Mouse (Mus musculus) forebrain, embryonic 11.5 days (tissue): ENCODE data around the gene Plekha8. TPM values are rescaled to one million over a fixed set of nuclear protein-coding genes. Genes with fewer than 3 reads are reported as not detected.

Experiments
- ATAC-seq: fragments of 200-750 bp; cut with Nextera tagmentation; replicated peaks from 2 replicates; pipeline ENCODE4 v1.8.0; 2017; ENCODE audit warnings: moderate TSS enrichment; ENCODE audit not compliant: low FRiP score
- DNase-seq: peaks from one replicate; pipeline ENCODE4 v3.0.0-alpha.2; 2017; ENCODE audit warnings: low spot score
- H3K27ac ChIP-seq: fragments of 300-500 bp; sonication (generic); 2 replicates; pipeline ENCODE4 v1.5.1; 2014; ENCODE audit warnings: low read depth, low read length
- H3K27me3 ChIP-seq: fragments of 300-500 bp; sonication (generic); 2 replicates; pipeline ENCODE4 v1.6.1; 2014; ENCODE audit warnings: mild to moderate bottlenecking, low read length, mixed read lengths; ENCODE audit not compliant: control insufficient read depth, insufficient read depth
- H3K36me3 ChIP-seq: fragments of 300-500 bp; sonication (generic); 2 replicates; pipeline ENCODE4 v1.6.1; 2014; ENCODE audit warnings: mild to moderate bottlenecking, low read length, moderate library complexity, mixed read lengths; ENCODE audit not compliant: control insufficient read depth, insufficient read depth
- H3K4me1 ChIP-seq: fragments of 300-500 bp; sonication (generic); replicated peaks from 2 replicates; pipeline ENCODE4 v1.6.1; 2014; ENCODE audit warnings: low read length, mixed read lengths; ENCODE audit not compliant: control insufficient read depth, insufficient read depth
- H3K4me2 ChIP-seq: fragments of 300-500 bp; sonication (generic); 2 replicates; pipeline ENCODE4 v1.6.1; 2014; ENCODE audit warnings: low read depth, mild to moderate bottlenecking, low read length, moderate library complexity, mixed read lengths; ENCODE audit not compliant: severe bottlenecking
- H3K4me3 ChIP-seq: fragments of 300-500 bp; sonication (generic); 2 replicates; pipeline ENCODE4 v1.5.1; 2014; ENCODE audit warnings: low read depth, low read length
- H3K9ac ChIP-seq: fragments of 300-500 bp; sonication (generic); 2 replicates; pipeline ENCODE4 v1.6.1; 2014; ENCODE audit warnings: low read length
- H3K9me3 ChIP-seq: fragments of 300-500 bp; sonication (generic); 2 replicates; pipeline ENCODE4 v1.6.1; 2016; ENCODE audit warnings: low read length, mixed read lengths; ENCODE audit not compliant: control insufficient read depth
- WGBS: fragments of 180-500 bp; shearing (Covaris S2); extraction: QIAGEN DNeasy Blood & Tissue Kit; methylation state at CpG from one replicate; pipeline ENCODE4 v1.1.7; 2014; 5-methylcytosine and 5-hydroxymethylcytosine counted together
- polyA plus RNA-seq: library from polyadenylated mRNA; unstranded; fragments of >200 nt; fragmentation: Nextera tagmentation; extraction: Ambion mirVana; gene quantifications from 2 replicates; pipeline ENCODE4 v1.2.1, GENCODE M21; 2014

Gene Plekha8
- polyA plus RNA-seq, 1 experiment from 2014 or later: 25.9 TPM

GRCm38 (mm10) chr6:54555816-54556215 lies 39.1 kb upstream of the Plekha8 start:
- WGBS: 33% methylated on average over 1 of the region's 1 CpGs
- Histone ChIP-seq H3K9me3 (no peaks in the 10 kb centered on the region), H3K9ac (peak overlapping the region; percentile 39), H3K4me2 (no peak overlapping the region), H3K27ac (peak overlapping the region; percentile 87), H3K36me3 (no peaks in the 10 kb centered on the region), H3K4me3 (no peak overlapping the region), H3K27me3 (no peaks in the 10 kb centered on the region), H3K4me1 (peaks cover 34% of the 10 kb centered on the region)
- DNase-seq (no peak), ATAC-seq (no peak)

GRCm38 (mm10) chr6:54557671-54558070 lies 37.2 kb upstream of the Plekha8 start:
- Histone ChIP-seq H3K9ac (no peak overlapping the region), H3K4me2 (no peak overlapping the region), H3K27ac (no peak overlapping the region), H3K4me1 (peaks cover 27% of the 10 kb centered on the region), H3K27me3 (no peaks in the 10 kb centered on the region), H3K36me3 (no peaks in the 10 kb centered on the region), H3K9me3 (no peaks in the 10 kb centered on the region), H3K4me3 (no peak overlapping the region)
- DNase-seq: no peak
- 93% methylated on average over 7 of the region's 7 CpGs for WGBS
- no peak for ATAC-seq

GRCm38 (mm10) chr6:54558466-54558865 lies 36.4 kb upstream of the Plekha8 start:
- no peak overlapping the region for H3K27ac ChIP-seq
- H3K9ac ChIP-seq: no peak overlapping the region
- no peak for DNase-seq
- H3K4me2 ChIP-seq: no peak overlapping the region
- H3K27me3 ChIP-seq: no peaks in the 10 kb centered on the region
- WGBS: 77% methylated on average over 7 of the region's 7 CpGs
- no peak overlapping the region for H3K4me3 ChIP-seq
- peaks cover 24% of the 10 kb centered on the region for H3K4me1 ChIP-seq
- no peaks in the 10 kb centered on the region for H3K36me3 ChIP-seq
- ATAC-seq: no peak
- H3K9me3 ChIP-seq: no peaks in the 10 kb centered on the region

- Histone ChIP-seq H3K9me3 (no peaks in the 10 kb centered on the region), H3K4me3 (no peak overlapping the region), H3K9ac (no peak overlapping the region), H3K4me1 (peaks cover 12% of the 10 kb centered on the region; the same call in 1 of the 2 replicates), H3K36me3 (no peaks in the 10 kb centered on the region), H3K27me3 (no peaks in the 10 kb centered on the region), H3K4me2 (no peak overlapping the region), H3K27ac (no peak overlapping the region)
- DNase-seq (no peak), ATAC-seq (no peak)
- WGBS: 75% methylated on average over 17 of the region's 17 CpGs
These were observed 32.7 kb upstream of the Plekha8 start for GRCm38 (mm10) chr6:54562018-54562809.

- Histone ChIP-seq H3K4me1 (peaks cover 13% of the 10 kb centered on the region; the same call in 1 of the 2 replicates), H3K36me3 (no peaks in the 10 kb centered on the region), H3K4me3 (no peak overlapping the region), H3K27ac (no peak overlapping the region), H3K4me2 (peak overlapping the region; percentile 27; the same call in 1 of the 2 replicates), H3K9me3 (no peaks in the 10 kb centered on the region), H3K9ac (no peak overlapping the region), H3K27me3 (no peaks in the 10 kb centered on the region)
- 84% methylated on average over 4 of the region's 4 CpGs for WGBS
- no peak for ATAC-seq
- DNase-seq: no peak
These were observed 31.4 kb upstream of the Plekha8 start for GRCm38 (mm10) chr6:54563561-54563960.

GRCm38 (mm10) chr6:54564506-54564991 lies 30.4 kb upstream of the Plekha8 start:
- ATAC-seq: no peak
- Histone ChIP-seq H3K4me3 (peak overlapping the region; percentile 69), H3K9me3 (no peaks in the 10 kb centered on the region), H3K27me3 (no peaks in the 10 kb centered on the region), H3K4me2 (peak overlapping the region; percentile 71), H3K4me1 (peaks cover 13% of the 10 kb centered on the region; the same call in 1 of the 2 replicates), H3K36me3 (no peaks in the 10 kb centered on the region), H3K9ac (peak overlapping the region; percentile 87), H3K27ac (no peak overlapping the region)
- no peak for DNase-seq
- 60% methylated on average over 9 of the region's 9 CpGs for WGBS

GRCm38 (mm10) chr6:54565012-54565411 lies 29.9 kb upstream of the Plekha8 start:
- peak overlapping the region; percentile 87 for H3K9ac ChIP-seq
- H3K27me3 ChIP-seq: no peaks in the 10 kb centered on the region
- H3K9me3 ChIP-seq: no peaks in the 10 kb centered on the region
- DNase-seq: peak; percentile 68
- peak overlapping the region; percentile 69 for H3K4me3 ChIP-seq
- peak overlapping the region; percentile 77; the same call in 1 of the 2 replicates for H3K27ac ChIP-seq
- 13% methylated on average over 3 of the region's 3 CpGs for WGBS
- no peaks in the 10 kb centered on the region for H3K36me3 ChIP-seq
- ATAC-seq: no peak
- H3K4me1 ChIP-seq: peaks cover 16% of the 10 kb centered on the region
- H3K4me2 ChIP-seq: peak overlapping the region; percentile 71

GRCm38 (mm10) chr6:54565665-54566545 lies 29.0 kb upstream of the Plekha8 start, which contains the start of gene Scrn1:
Gene Scrn1, minus strand, starts transcription at chr6:54566489.
- peak within 1 kb of the TSS; percentile 69 for H3K4me3 ChIP-seq
- H3K4me2 ChIP-seq: peak within 1 kb of the TSS; percentile 71
- peaks cover 18% of the 10 kb centered on the region for H3K4me1 ChIP-seq
- H3K9me3 ChIP-seq: no peaks in the 10 kb centered on the region
- H3K36me3 ChIP-seq: no peaks in the 10 kb centered on the region
- peak within 1 kb of the TSS; percentile 77 for H3K27ac ChIP-seq
- ATAC-seq (peak; percentile 89), DNase-seq (peak; percentile 92)
- peak within 1 kb of the TSS; percentile 87 for H3K9ac ChIP-seq
- under 1% methylated on average over 59 of the region's 60 CpGs for WGBS
- no peaks in the 10 kb centered on the region for H3K27me3 ChIP-seq
